Mouse (Mus musculus) left cerebral cortex, postnatal 25 days (tissue): ENCODE results near the gene Gm6710. TPM values are rescaled to one million over a fixed set of nuclear protein-coding genes. Genes with fewer than 3 reads are reported as not detected.
"Not testable (repeated sequence)": the region's sequence is repeated elsewhere in the genome, so short reads cannot be mapped to it uniquely, and the experiment has no call there.

Experiments used
- DNase-seq, 2 experiments: peaks; one replicate each; pipeline ENCODE4 v3.0.0; 2022; ENCODE audit warnings: low spot score in 2 of 2, mixed read lengths in 1 of 2
- intact Hi-C: fragments of 180-260 bp; cut with DNase I; formaldehyde crosslinking; loops from one replicate; pipeline ENCODE4 v1.15.1; 2025
- total RNA-seq, 2 experiments: library from RNA; stranded (reverse); gene quantifications; 2 replicates each; pipeline ENCODE4 v1.2.3; 2021

Gene Gm6710
- 10 to 100 TPM; 48.0 to 52.2 TPM for total RNA-seq

- intact Hi-C loops, DNase-seq: not testable (repeated sequence)
Measured at GRCm38 (mm10) chr2:175869024-175869423, at the start of gene Gm6710. TSS of gene Gm6710 (plus strand) at chr2:175869219.

Other genes starting within 250 kb of the Gm6710 start
- not detected for gene Gm11007, start 225.2 kb upstream of the Gm6710 start, total RNA-seq
- not detected for gene Zfp969, start 165.6 kb upstream of the Gm6710 start, total RNA-seq
- gene Gm2007, start 127.7 kb upstream of the Gm6710 start, total RNA-seq = not detected
- gene Gm14288, start 68.1 kb upstream of the Gm6710 start, total RNA-seq = not detected
- 1 to 10 TPM; 5.6 to 6.6 TPM for gene Zfp966, start 61.9 kb downstream of the Gm6710 start, total RNA-seq
- gene Gm2026, start 96.1 kb downstream of the Gm6710 start, total RNA-seq = 10 to 100 TPM; 44.5 to 53.6 TPM